Mouse (Mus musculus) limb, embryonic 11.5 days (tissue): ENCODE measurements at regions not wholly inside any gene's neighbourhood (a gene's known extent, or its start where the extent isn't known, plus 50 kb on each side); places are given as distances from the start of the nearest gene placed in this dataset.
A peak's percentile ranks its signal among the peaks of the same experiment; 100 is the strongest.

Source experiments
- ATAC-seq: fragments of 200-750 bp; cut with Nextera tagmentation; 2 replicates; pipeline ENCODE4 v1.8.0; 2017; ENCODE audit warnings: low read depth; ENCODE audit not compliant: insufficient number of reproducible peaks, low FRiP score, low TSS enrichment
- DNase-seq: peaks from one replicate; pipeline ENCODE4 v3.0.0-alpha.2; 2015; ENCODE audit warnings: low spot score
- H3K27ac ChIP-seq: fragments of 300-500 bp; sonication (generic); replicated peaks from 2 replicates; pipeline ENCODE4 v1.5.1; 2014; ENCODE audit warnings: low read depth, mild to moderate bottlenecking, low read length
- H3K27me3 ChIP-seq: fragments of 300-500 bp; sonication (generic); 2 replicates; pipeline ENCODE4 v1.6.1; 2014; ENCODE audit warnings: mild to moderate bottlenecking, low read length, mixed read lengths; ENCODE audit not compliant: control insufficient read depth, insufficient read depth
- H3K36me3 ChIP-seq: fragments of 300-500 bp; sonication (generic); 2 replicates; pipeline ENCODE4 v1.6.1; 2014; ENCODE audit warnings: mild to moderate bottlenecking, low read length, moderate library complexity, mixed read lengths; ENCODE audit not compliant: control insufficient read depth, insufficient read depth
- H3K4me1 ChIP-seq: fragments of 300-500 bp; sonication (generic); 2 replicates; pipeline ENCODE4 v1.6.1; 2014; ENCODE audit warnings: low read length, mixed read lengths; ENCODE audit not compliant: control insufficient read depth, insufficient read depth
- H3K4me2 ChIP-seq: fragments of 300-500 bp; sonication (generic); 2 replicates; pipeline ENCODE4 v1.6.1; 2014; ENCODE audit warnings: low read depth, mild to moderate bottlenecking, moderate library complexity; ENCODE audit not compliant: severe bottlenecking
- H3K4me3 ChIP-seq: fragments of 300-500 bp; sonication (generic); 2 replicates; pipeline ENCODE4 v1.5.1; 2014; ENCODE audit warnings: low read depth, low read length
- H3K9ac ChIP-seq: fragments of 300-500 bp; sonication (generic); 2 replicates; pipeline ENCODE4 v1.6.1; 2014; ENCODE audit warnings: mild to moderate bottlenecking, low read length
- H3K9me3 ChIP-seq: fragments of 300-500 bp; sonication (generic); 2 replicates; pipeline ENCODE4 v1.6.1; 2016; ENCODE audit warnings: low read length; ENCODE audit not compliant: control insufficient read depth
- WGBS: fragments of 180-500 bp; shearing (Covaris S2); extraction: QIAGEN DNeasy Blood & Tissue Kit; methylation state at CpG from one replicate; pipeline ENCODE4 v1.1.7; 2014; 5-methylcytosine and 5-hydroxymethylcytosine counted together

DNA sequence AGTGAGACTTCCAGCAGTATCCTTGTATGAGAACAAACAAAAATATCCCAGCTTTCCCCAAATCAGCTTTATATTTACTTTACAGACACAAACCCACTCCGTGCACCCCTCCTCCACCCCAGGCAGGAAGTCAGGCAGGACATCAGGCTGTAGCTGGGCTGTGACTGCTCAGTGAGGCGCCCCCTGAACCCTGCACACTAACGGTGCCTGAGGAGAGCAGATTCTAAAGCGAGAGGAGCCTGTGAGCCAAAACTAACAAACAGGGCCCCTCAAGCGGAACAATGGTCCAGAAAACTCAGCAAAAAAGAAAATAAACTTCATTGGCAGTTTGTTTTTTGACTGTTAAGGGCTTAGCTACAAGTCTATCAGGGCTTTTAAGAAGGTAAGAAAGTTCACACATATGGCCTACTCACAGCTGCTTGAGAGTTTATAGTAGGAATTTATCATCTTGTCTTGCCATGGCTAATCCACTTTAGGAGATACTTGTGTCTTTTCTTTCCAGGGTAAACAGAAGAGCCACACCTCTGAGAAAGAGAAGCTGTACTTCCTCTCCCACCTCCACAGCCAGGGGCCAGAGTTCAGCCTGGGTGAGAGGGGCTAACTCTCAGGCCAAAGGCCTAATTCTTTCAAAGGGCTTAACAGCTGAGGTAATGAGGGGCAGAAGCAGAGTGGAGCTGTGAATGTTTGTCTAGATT, 1628.2 kb downstream of the 4930444P10Rik start:
- no peaks in the 10 kb centered on the region for H3K9me3 ChIP-seq
- H3K36me3 ChIP-seq, result no peaks in the 10 kb centered on the region
- H3K4me1 ChIP-seq, result peaks cover 3% of the 10 kb centered on the region; the same call in 1 of the 2 replicates
- H3K4me3 ChIP-seq, result no peak overlapping the region
- no peak overlapping the region for H3K4me2 ChIP-seq
- H3K27ac ChIP-seq, result no peak overlapping the region
- H3K9ac ChIP-seq, result no peak overlapping the region
- WGBS, result 15% methylated on average over 5 of the region's 5 CpGs
- no peaks in the 10 kb centered on the region for H3K27me3 ChIP-seq
- ATAC-seq, result no peak
- DNase-seq, result peak; percentile 33

DNA sequence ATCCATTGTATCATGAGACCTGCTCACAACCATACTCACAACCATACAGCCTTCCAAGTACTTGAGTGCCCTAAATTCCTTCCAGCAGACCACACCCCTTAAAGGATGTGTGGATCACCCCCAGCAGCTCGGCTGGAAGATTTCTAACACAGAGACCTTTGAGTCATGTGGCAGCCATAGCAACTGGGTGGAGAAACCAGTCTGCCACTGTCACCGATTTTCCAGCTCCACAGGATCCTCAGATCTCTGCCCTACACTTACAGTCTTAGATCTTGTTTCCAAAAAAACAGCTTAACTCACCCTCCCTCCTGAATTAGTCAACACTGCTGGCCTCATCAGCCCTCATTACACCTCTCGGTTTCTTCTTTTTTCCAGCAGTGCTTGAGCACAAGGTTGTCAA, 1630.6 kb downstream of the 4930444P10Rik start:
- no peak overlapping the region for H3K27ac ChIP-seq
- peaks cover 3% of the 10 kb centered on the region; the same call in 1 of the 2 replicates for H3K4me1 ChIP-seq
- no peak overlapping the region for H3K9ac ChIP-seq
- no peak overlapping the region for H3K4me2 ChIP-seq
- DNase-seq (no peak), ATAC-seq (no peak)
- H3K4me3 ChIP-seq, result no peak overlapping the region
- WGBS, result 28% methylated on average over 3 of the region's 3 CpGs
- no peaks in the 10 kb centered on the region for H3K27me3 ChIP-seq
- H3K9me3 ChIP-seq, result no peaks in the 10 kb centered on the region
- H3K36me3 ChIP-seq, result no peaks in the 10 kb centered on the region

DNA sequence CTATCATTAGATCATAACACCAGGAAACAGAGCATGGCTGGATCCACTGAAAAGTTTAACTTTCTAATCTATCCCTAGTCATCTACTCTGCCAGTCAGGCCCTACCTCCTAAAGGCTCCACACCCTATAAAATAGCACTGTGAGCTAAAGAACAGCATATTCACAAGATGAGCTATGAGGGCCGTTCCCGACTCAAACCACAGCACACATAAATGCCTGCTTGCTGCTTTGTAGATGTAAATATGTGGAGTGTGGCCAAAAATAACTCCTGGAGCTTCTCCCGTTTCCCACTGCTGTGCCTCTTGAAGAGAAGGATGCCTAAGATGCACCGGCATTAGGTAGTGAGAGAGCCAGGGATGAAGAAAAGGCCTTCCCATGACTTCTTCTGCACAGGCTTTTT, 1632.3 kb downstream of the 4930444P10Rik start:
- Histone ChIP-seq H3K4me2 (no peak overlapping the region), H3K9ac (no peak overlapping the region), H3K9me3 (no peaks in the 10 kb centered on the region), H3K4me1 (peaks cover 3% of the 10 kb centered on the region; the same call in 1 of the 2 replicates), H3K27me3 (no peaks in the 10 kb centered on the region), H3K27ac (no peak overlapping the region), H3K36me3 (no peaks in the 10 kb centered on the region), H3K4me3 (no peak overlapping the region)
- ATAC-seq (no peak), DNase-seq (no peak)
- 80% methylated on average over 4 of the region's 4 CpGs for WGBS

DNA sequence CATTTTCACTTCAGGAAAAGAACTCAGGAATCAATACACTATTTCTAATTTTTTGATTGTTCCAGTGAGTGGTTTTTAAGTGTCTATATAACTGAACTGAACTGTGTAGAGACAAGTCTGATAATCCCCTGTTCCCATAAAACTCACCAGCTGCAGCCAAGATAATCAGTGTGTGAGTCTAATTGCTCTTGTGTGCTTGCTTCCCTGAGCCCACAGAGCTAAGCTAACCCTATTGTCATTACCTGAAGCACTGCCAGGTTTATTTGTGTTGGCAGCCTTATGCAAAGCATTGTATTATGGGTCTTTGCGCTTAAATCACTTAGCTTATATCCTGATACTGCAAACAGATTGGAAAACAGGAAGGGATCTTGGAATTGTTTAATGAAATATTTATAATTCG, 1663.8 kb downstream of the 4930444P10Rik start:
- no peaks in the 10 kb centered on the region for H3K4me1 ChIP-seq
- no peaks in the 10 kb centered on the region for H3K9me3 ChIP-seq
- no peak overlapping the region for H3K4me2 ChIP-seq
- WGBS, result 73% methylated on average over 2 of the region's 2 CpGs
- ATAC-seq (no peak), DNase-seq (no peak)
- no peak overlapping the region for H3K4me3 ChIP-seq
- no peaks in the 10 kb centered on the region for H3K36me3 ChIP-seq
- no peak overlapping the region for H3K27ac ChIP-seq
- no peaks in the 10 kb centered on the region for H3K27me3 ChIP-seq
- no peak overlapping the region for H3K9ac ChIP-seq

DNA sequence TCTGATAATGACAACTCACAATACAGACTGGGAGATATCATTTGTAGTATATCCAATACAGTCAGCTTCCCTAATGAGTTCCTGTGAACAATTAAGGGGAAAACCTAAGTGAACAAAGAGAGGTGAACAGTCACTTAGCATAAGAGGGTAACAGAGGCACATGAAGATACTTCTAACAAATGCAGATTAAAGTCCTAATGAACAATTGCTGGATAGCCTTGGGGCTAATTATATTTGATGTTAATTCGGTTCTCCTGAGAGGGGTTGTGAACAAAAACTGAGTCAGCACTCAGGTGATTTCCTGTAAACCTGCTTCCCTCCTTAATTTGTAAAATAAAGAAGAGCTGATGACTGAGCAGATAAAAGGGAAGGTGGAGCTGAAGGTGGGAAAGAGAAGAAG, 1672.1 kb downstream of the 4930444P10Rik start:
- Histone ChIP-seq H3K4me2 (no peak overlapping the region), H3K4me3 (no peak overlapping the region), H3K27ac (no peak overlapping the region), H3K9me3 (no peaks in the 10 kb centered on the region), H3K27me3 (no peaks in the 10 kb centered on the region), H3K9ac (no peak overlapping the region), H3K36me3 (no peaks in the 10 kb centered on the region), H3K4me1 (no peaks in the 10 kb centered on the region)
- no peak for ATAC-seq
- DNase-seq, result no peak
- 78% methylated on average over 1 of the region's 1 CpGs for WGBS

DNA sequence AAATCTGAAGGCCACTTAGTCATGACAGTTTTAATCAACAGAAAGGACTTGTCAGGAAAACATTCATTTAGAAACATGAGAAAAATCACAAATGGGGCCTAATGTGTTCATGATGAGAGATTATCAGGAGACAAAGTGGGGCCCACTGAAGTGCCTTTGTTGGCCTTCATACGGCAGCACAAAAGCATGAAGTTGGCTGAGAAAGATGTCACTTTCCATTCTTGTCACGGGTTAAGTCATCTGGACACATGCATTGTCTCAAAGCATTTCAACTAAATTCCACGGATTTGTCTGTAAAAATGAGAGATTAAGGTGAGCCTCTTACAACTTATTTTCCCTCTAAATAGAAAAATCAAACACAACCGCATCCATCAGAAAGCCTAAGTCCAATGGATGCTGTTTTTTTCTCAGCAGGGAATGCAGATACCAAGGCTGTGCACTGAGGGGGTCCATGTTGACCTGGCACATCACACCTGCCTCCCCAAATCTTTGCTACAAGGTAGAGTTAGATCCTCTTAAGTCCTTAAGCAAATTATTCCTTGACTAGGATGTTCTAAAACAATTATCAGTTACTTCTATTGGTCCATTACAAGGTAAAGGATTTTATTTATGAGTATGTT, 1679.2 kb downstream of the 4930444P10Rik start:
- H3K27ac ChIP-seq, result no peak overlapping the region
- H3K9me3 ChIP-seq, result no peaks in the 10 kb centered on the region
- H3K4me3 ChIP-seq, result no peak overlapping the region
- H3K36me3 ChIP-seq, result no peaks in the 10 kb centered on the region
- DNase-seq (no peak), ATAC-seq (no peak)
- H3K4me2 ChIP-seq, result no peak overlapping the region
- no peaks in the 10 kb centered on the region for H3K4me1 ChIP-seq
- no peaks in the 10 kb centered on the region for H3K27me3 ChIP-seq
- 87% methylated on average over 4 of the region's 4 CpGs for WGBS
- H3K9ac ChIP-seq, result no peak overlapping the region

DNA sequence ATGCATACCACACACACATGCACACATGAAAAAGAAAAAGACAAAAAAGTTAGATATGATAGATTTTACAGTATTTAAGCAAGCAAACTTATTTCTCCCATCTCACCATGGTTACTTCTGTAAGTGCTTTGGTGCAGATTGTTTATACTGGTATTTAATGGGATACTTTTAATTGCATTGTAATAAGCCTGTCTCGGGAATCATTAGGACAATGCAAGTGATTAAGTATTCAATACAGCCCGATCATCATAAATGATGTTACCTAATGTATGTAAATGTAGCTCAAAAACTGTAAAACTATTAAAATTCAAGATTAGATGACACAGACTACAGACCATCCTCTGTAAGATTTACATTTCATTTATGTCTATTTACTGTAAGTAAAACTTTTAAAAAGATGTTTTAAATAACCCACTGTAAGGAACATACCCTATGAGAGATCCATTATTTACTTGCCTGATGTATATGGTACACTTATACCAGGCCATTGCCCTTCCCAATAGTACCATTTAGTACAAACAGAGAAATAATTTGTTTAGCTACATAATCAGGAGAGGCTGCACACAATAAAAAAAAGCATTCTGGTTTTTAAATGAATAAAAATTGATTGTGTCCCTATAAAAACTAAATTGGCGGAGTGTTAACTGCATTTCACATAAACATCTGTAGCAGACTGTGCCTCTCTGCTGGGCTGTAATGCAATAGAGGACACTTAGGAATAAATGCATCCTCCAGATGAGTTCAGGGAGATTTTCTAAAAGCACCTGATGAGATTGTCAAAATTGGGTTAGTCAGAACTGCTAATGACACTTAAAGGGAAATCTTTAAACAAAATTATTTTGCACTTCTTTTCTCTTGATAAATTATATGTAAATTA, 1722.9 kb downstream of the 4930444P10Rik start:
- Histone ChIP-seq H3K9ac (no peak overlapping the region), H3K27me3 (no peaks in the 10 kb centered on the region), H3K36me3 (no peaks in the 10 kb centered on the region), H3K4me1 (no peaks in the 10 kb centered on the region), H3K9me3 (no peaks in the 10 kb centered on the region), H3K4me3 (no peak overlapping the region), H3K27ac (no peak overlapping the region), H3K4me2 (no peak overlapping the region)
- 76% methylated on average over 3 of the region's 3 CpGs for WGBS
- no peak for ATAC-seq
- no peak for DNase-seq

DNA sequence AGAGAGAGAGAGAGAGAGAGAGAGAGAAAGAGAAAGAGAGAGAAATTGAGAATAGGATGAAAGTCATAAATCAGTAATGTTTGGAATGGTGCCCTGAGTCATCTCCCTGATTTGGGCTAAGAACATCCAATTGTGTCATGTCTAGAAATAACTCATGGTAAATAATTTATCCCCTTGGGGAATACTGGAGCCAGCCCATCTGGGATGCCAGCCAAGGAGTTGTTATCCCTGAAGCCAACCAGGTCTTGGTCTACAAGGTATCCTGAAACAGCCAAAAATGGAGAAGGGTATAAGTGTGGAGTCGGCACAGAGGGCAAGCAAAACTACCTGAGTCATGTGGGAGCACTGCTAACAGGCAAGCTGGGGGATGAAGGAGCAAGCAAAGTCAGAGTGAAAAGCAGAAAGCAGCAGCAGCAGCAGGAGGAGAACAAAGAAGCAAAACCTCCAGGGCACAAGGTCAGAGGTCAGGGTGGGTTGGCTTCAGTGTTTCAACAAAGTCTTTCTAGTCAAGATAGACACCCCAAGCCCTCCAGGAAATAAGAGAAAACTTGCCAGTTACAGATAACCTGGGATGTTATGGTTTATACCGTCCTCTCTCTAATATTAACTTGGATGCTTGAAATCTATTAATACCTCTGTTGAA, 1733.0 kb downstream of the 4930444P10Rik start:
- Histone ChIP-seq H3K4me3 (no peak overlapping the region), H3K27me3 (peaks cover 12% of the 10 kb centered on the region), H3K9ac (no peak overlapping the region), H3K36me3 (no peaks in the 10 kb centered on the region), H3K27ac (no peak overlapping the region), H3K4me2 (no peak overlapping the region), H3K9me3 (no peaks in the 10 kb centered on the region), H3K4me1 (peaks cover 2% of the 10 kb centered on the region; the same call in 1 of the 2 replicates)
- no peak for ATAC-seq
- 89% methylated on average over 2 of the region's 2 CpGs for WGBS
- DNase-seq, result no peak
